Mouse (Mus musculus) stomach, embryonic 14.5 days (tissue): ENCODE data around the gene Bcas3. TPM values are rescaled to one million over a fixed set of nuclear protein-coding genes. Genes with fewer than 3 reads are reported as not detected.

ENCODE experiments used
- ATAC-seq: fragments of 200-750 bp; cut with Nextera tagmentation; 2 replicates; pipeline ENCODE4 v1.8.0; 2017; ENCODE audit warnings: low read depth, moderate TSS enrichment; ENCODE audit not compliant: insufficient number of reproducible peaks, insufficient read depth, low FRiP score
- H3K27ac ChIP-seq: fragments of 300-500 bp; sonication (generic); 2 replicates; pipeline ENCODE4 v1.5.1; 2014; ENCODE audit warnings: mild to moderate bottlenecking, low read length, moderate library complexity, mixed read lengths
- H3K27me3 ChIP-seq: fragments of 300-500 bp; sonication (generic); 2 replicates; pipeline ENCODE4 v1.6.1; 2014; ENCODE audit warnings: low read length, control low read depth, mixed read lengths; ENCODE audit not compliant: control insufficient read depth, insufficient read depth
- H3K36me3 ChIP-seq: fragments of 300-500 bp; sonication (generic); 2 replicates; pipeline ENCODE4 v1.6.1; 2014; ENCODE audit warnings: mild to moderate bottlenecking, control low read depth, low read length, moderate library complexity, mixed read lengths; ENCODE audit not compliant: control insufficient read depth, insufficient read depth
- H3K4me1 ChIP-seq: fragments of 300-500 bp; sonication (generic); 2 replicates; pipeline ENCODE4 v1.6.1; 2014; ENCODE audit warnings: low read length, control low read depth, mixed read lengths; ENCODE audit not compliant: control insufficient read depth, insufficient read depth
- H3K4me2 ChIP-seq: fragments of 300-500 bp; sonication (generic); replicated peaks from 2 replicates; pipeline ENCODE4 v1.6.1; 2014; ENCODE audit warnings: low read depth, low read length, control low read depth
- H3K4me3 ChIP-seq: fragments of 300-500 bp; sonication (generic); 2 replicates; pipeline ENCODE4 v1.5.1; 2014; ENCODE audit warnings: low read depth, low read length, control low read depth
- H3K9ac ChIP-seq: fragments of 300-500 bp; sonication (generic); replicated peaks from 2 replicates; pipeline ENCODE4 v1.6.1; 2014; ENCODE audit warnings: low read depth, mild to moderate bottlenecking, control low read depth, low read length, moderate library complexity, mixed read lengths
- H3K9me3 ChIP-seq: fragments of 300-500 bp; sonication (generic); 2 replicates; pipeline ENCODE4 v1.6.1; 2016; ENCODE audit warnings: low read depth, low read length, control low read depth; ENCODE audit not compliant: control insufficient read depth
- WGBS: fragments of 180-500 bp; shearing (Covaris S2); extraction: QIAGEN DNeasy Blood & Tissue Kit; methylation state at CpG from one replicate; pipeline ENCODE4 v1.1.7; 2014; 5-methylcytosine and 5-hydroxymethylcytosine counted together
- polyA plus RNA-seq: library from polyadenylated mRNA; unstranded; fragments of >200 nt; fragmentation: Nextera tagmentation; extraction: Ambion mirVana; gene quantifications from 2 replicates; pipeline ENCODE4 v1.2.1, GENCODE M21; 2014

Gene Bcas3
- polyA plus RNA-seq, 1 experiment from 2014 or later: 20.4 TPM

DNA sequence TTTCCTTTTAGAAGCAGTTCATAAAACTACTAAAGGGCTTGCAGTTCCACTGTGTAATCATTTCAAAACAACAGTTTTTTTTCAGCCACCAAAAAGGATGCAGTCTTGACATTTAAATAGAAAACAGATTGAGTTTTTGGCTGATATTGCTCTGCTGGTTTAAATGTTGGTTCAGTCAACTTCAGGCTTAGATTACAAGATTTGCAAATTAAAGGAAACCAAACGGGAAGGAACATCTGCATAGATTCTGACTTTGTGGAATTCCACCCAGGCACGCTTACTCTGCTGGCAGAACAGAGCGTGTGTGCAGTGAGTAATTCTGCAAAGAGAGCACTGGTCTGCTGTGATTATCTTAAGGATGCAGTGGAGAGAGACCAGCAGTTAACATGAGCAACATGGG lies 75.3 kb downstream of the Bcas3 start:
- WGBS: 24% methylated on average over 3 of the region's 3 CpGs

DNA sequence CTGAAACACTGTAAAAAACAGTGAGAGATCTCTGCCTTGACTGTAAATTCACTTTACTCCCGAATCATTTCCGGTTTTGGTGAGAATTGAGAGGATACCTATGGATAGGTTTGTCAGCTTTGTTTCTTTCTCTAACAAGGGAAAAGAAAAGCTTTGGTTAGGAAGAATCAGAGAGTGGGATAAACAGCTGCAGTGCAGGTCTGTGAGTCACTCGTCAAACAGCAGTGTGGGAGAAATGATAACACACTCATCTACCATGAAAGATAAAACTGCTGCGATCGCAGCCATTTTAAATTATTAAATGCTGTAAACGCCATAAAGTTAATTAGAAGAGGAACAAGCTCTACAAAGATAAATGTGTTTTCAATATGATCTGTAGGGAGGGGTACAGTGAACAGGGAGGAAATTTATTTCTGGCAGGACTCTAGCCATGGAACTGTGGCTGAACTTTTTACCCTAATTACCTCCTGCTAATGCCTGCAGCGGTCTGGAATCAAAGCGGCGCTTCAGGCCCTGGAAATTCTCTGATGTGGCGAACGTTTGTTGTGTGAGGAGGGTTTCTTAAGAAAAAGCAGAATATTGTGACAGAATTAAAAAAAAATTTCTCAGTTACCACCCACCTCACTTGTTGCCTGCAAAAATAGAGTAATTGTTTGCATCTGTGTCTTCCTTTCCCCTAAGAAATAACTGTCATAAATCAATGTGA lies 77.9 kb downstream of the Bcas3 start:
- H3K4me3 ChIP-seq: no peak overlapping the region
- 52% methylated on average over 11 of the region's 11 CpGs for WGBS
- no peak for ATAC-seq
- no peak overlapping the region for H3K27ac ChIP-seq
- no peak overlapping the region for H3K9ac ChIP-seq
- H3K36me3 ChIP-seq: no peaks in the 10 kb centered on the region
- H3K4me1 ChIP-seq: peaks cover 7% of the 10 kb centered on the region; the same call in 1 of the 2 replicates
- no peaks in the 10 kb centered on the region for H3K9me3 ChIP-seq
- H3K4me2 ChIP-seq: no peak overlapping the region
- no peaks in the 10 kb centered on the region for H3K27me3 ChIP-seq

More for the DNA sequence above, 75.3 kb downstream of the Bcas3 start:
- Histone ChIP-seq H3K4me3 (no peak overlapping the region), H3K4me2 (no peak overlapping the region), H3K27ac (peak overlapping the region; percentile 41; the same call in 1 of the 2 replicates), H3K4me1 (peaks cover 7% of the 10 kb centered on the region; the same call in 1 of the 2 replicates), H3K9ac (no peak overlapping the region), H3K36me3 (no peaks in the 10 kb centered on the region), H3K9me3 (no peaks in the 10 kb centered on the region), H3K27me3 (no peaks in the 10 kb centered on the region)
- ATAC-seq: 0 out of 2 replicates have a peak, but pooled peaks have one; percentile 42

- Histone ChIP-seq H3K4me3 (no peak overlapping the region), H3K9me3 (no peaks in the 10 kb centered on the region), H3K27me3 (no peaks in the 10 kb centered on the region), H3K4me2 (no peak overlapping the region), H3K9ac (no peak overlapping the region), H3K4me1 (no peaks in the 10 kb centered on the region), H3K27ac (no peak overlapping the region), H3K36me3 (no peaks in the 10 kb centered on the region)
- ATAC-seq: no peak
- 86% methylated on average over 5 of the region's 5 CpGs for WGBS
Measured at GRCm38 (mm10) chr11:85447375-85447774, 94.4 kb downstream of the Bcas3 start.

- no peak for ATAC-seq
- H3K27me3 ChIP-seq: no peaks in the 10 kb centered on the region
- H3K9me3 ChIP-seq: no peaks in the 10 kb centered on the region
- no peak overlapping the region for H3K27ac ChIP-seq
- H3K4me1 ChIP-seq: no peaks in the 10 kb centered on the region
- H3K9ac ChIP-seq: no peak overlapping the region
- no peak overlapping the region for H3K4me3 ChIP-seq
- H3K4me2 ChIP-seq: no peak overlapping the region
- WGBS: 66% methylated on average over 8 of the region's 8 CpGs
- no peaks in the 10 kb centered on the region for H3K36me3 ChIP-seq
Measured at GRCm38 (mm10) chr11:85453598-85454304, 100.8 kb downstream of the Bcas3 start.

- Histone ChIP-seq H3K9me3 (no peaks in the 10 kb centered on the region), H3K36me3 (no peaks in the 10 kb centered on the region), H3K27me3 (no peaks in the 10 kb centered on the region), H3K4me3 (no peak overlapping the region), H3K4me1 (no peaks in the 10 kb centered on the region), H3K27ac (no peak overlapping the region), H3K9ac (no peak overlapping the region), H3K4me2 (no peak overlapping the region)
- whole genome bisulfite sequencing: 80% methylated on average over 5 of the region's 5 CpGs
- no peak for ATAC-seq
Measured at GRCm38 (mm10) chr11:85454305-85454682, 101.3 kb downstream of the Bcas3 start.

GRCm38 (mm10) chr11:85461536-85461935 lies 108.6 kb downstream of the Bcas3 start:
- ATAC-seq: no peak
- 88% methylated on average over 7 of the region's 7 CpGs for WGBS

DNA sequence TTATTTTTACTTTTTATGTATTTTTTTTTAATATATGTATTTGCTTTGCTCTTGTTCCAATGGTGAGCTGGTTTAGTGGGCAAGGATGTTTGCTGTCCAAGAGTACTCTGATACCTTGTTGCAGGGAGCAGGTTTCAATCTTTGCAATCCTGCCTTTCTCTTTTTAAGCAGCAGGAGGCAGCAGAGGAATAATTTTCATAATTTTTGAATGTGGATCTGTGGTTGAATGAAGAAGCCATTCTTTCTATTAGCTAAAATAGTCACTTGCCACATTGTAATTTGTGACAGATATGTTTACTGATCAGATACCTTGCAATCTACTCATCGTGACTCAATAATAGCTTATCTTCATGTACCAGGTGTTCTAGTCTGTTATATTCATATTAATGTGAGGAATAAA lies 116.6 kb downstream of the Bcas3 start:
- H3K4me3 ChIP-seq: no peak overlapping the region
- no peak for ATAC-seq
- no peak overlapping the region for H3K27ac ChIP-seq
- H3K27me3 ChIP-seq: no peaks in the 10 kb centered on the region
- 68% methylated on average over 1 of the region's 1 CpGs for WGBS
- H3K9ac ChIP-seq: no peak overlapping the region
- H3K4me2 ChIP-seq: no peak overlapping the region
- H3K4me1 ChIP-seq: no peaks in the 10 kb centered on the region
- no peaks in the 10 kb centered on the region for H3K9me3 ChIP-seq
- no peaks in the 10 kb centered on the region for H3K36me3 ChIP-seq

More at GRCm38 (mm10) chr11:85461536-85461935, 108.6 kb downstream of the Bcas3 start:
- Histone ChIP-seq H3K36me3 (no peaks in the 10 kb centered on the region), H3K27me3 (no peaks in the 10 kb centered on the region), H3K4me3 (no peak overlapping the region), H3K9me3 (no peaks in the 10 kb centered on the region), H3K4me1 (no peaks in the 10 kb centered on the region), H3K9ac (no peak overlapping the region), H3K4me2 (no peak overlapping the region), H3K27ac (no peak overlapping the region)

GRCm38 (mm10) chr11:85470508-85470907 lies 117.5 kb downstream of the Bcas3 start:
- no peak overlapping the region for H3K27ac ChIP-seq
- H3K4me1 ChIP-seq: no peaks in the 10 kb centered on the region
- H3K4me2 ChIP-seq: no peak overlapping the region
- no peak for ATAC-seq
- no peaks in the 10 kb centered on the region for H3K27me3 ChIP-seq
- H3K4me3 ChIP-seq: no peak overlapping the region
- H3K9me3 ChIP-seq: no peaks in the 10 kb centered on the region
- no peaks in the 10 kb centered on the region for H3K36me3 ChIP-seq
- WGBS: 51% methylated on average over 4 of the region's 4 CpGs
- H3K9ac ChIP-seq: no peak overlapping the region
